In genomic region chr1:113395267-113395824, GRCm38 (mm10) we compare ENCODE assay signal across 10 mouse cellular contexts.
"Had no signal": no experiment of that assay in that cellular context is flagged by ENCODE, and none has a peak within 500 bp of the region (broad histone marks: within the 10 kb centered on the region; RNA-seq: fewer than 3 reads in every experiment).

No protein-coding gene starts in this region.

- H3K9ac ChIP-seq: kidney, embryonic 15.5 days; limb, embryonic 12.5 days; liver, embryonic 14.5 days; midbrain, embryonic 13.5 days had no signal

- ATAC-seq: midbrain, embryonic 13.5 days had no signal

- H3K27me3 ChIP-seq: kidney, embryonic 15.5 days; limb, embryonic 12.5 days; midbrain, embryonic 13.5 days had no signal

- H3K36me3 ChIP-seq: kidney, embryonic 15.5 days; limb, embryonic 12.5 days; midbrain, embryonic 13.5 days had no signal

- H3K4me1 ChIP-seq: kidney, embryonic 15.5 days; limb, embryonic 12.5 days; midbrain, embryonic 13.5 days had no signal

- H3K4me3 ChIP-seq: kidney, embryonic 15.5 days; limb, embryonic 12.5 days; midbrain, embryonic 13.5 days had no signal

- DNase-seq: kidney, adult 2 months; kidney, postnatal 14 days; liver; lung, adult 18-20 months; right cerebral cortex, postnatal 14 days; thymus, postnatal 36 days had no signal

- H3K9me3 ChIP-seq: kidney, embryonic 15.5 days; limb, embryonic 12.5 days; midbrain, embryonic 13.5 days had no signal

- H3K27ac ChIP-seq: kidney, embryonic 15.5 days; limb, embryonic 12.5 days; liver, embryonic 14.5 days; midbrain, embryonic 13.5 days had no signal

- H3K4me2 ChIP-seq: kidney, embryonic 15.5 days; limb, embryonic 12.5 days; midbrain, embryonic 13.5 days had no signal
